Mouse (Mus musculus) mouse embryonic stem cell (cell line): Measurements from ENCODE around the gene Slc47a2.

Experiments
- in situ Hi-C, 2 experiments: fragments of 300-500 bp; cut with MboI; formaldehyde crosslinking; loops; 1 replicate in 1 of 2; 3 replicates in 1 of 2; pipeline ENCODE4 v1.14.3; 2019 to 2020; ENCODE audit warnings: low sequenced_read_pairs in 2 of 2, low pct_unique_long_range_greater_than_20kb in 1 of 2, mixed read lengths in 1 of 2; ENCODE audit not compliant: unreplicated experiment in 1 of 2

Slc47a2 gene

GRCm38 (mm10) chr11:61342505-61343420 lies at the start of gene Slc47a2:
Gene Slc47a2, minus strand, starts transcription at chr11:61342860.
- in situ Hi-C loops, result no loop called here

GRCm38 (mm10) chr11:61388936-61389335 lies 46.3 kb upstream of the Slc47a2 start:
- in situ Hi-C loops, result no loop called here

- in situ Hi-C loops, result no loop called here
These were observed 45.4 kb upstream of the Slc47a2 start for GRCm38 (mm10) chr11:61388012-61388411.

GRCm38 (mm10) chr11:61387233-61387632 lies 44.6 kb upstream of the Slc47a2 start:
- in situ Hi-C loops, result no loop called here

- in situ Hi-C loops, result no loop called here
These were observed 43.1 kb upstream of the Slc47a2 start for GRCm38 (mm10) chr11:61385725-61386124.

GRCm38 (mm10) chr11:61381272-61381671 lies 38.6 kb upstream of the Slc47a2 start:
- in situ Hi-C loops, result no loop called here

- in situ Hi-C loops, result no loop called here
These were observed 36.0 kb upstream of the Slc47a2 start for GRCm38 (mm10) chr11:61378651-61379050.

GRCm38 (mm10) chr11:61377881-61378613 lies 35.4 kb upstream of the Slc47a2 start, which contains the start of gene Slc47a1:
Gene Slc47a1, minus strand, starts transcription at chr11:61378345.
- in situ Hi-C loops, result no loop called here

- in situ Hi-C loops, result no loop called here
These were observed 26.0 kb upstream of the Slc47a2 start for GRCm38 (mm10) chr11:61368668-61369067.

GRCm38 (mm10) chr11:61366517-61367273 lies 24.0 kb upstream of the Slc47a2 start:
- in situ Hi-C loops, result no loop called here

GRCm38 (mm10) chr11:61365938-61366337 lies 23.3 kb upstream of the Slc47a2 start:
- in situ Hi-C loops, result no loop called here

GRCm38 (mm10) chr11:61364096-61364495 lies 21.4 kb upstream of the Slc47a2 start:
- in situ Hi-C loops, result no loop called here

GRCm38 (mm10) chr11:61361515-61362190 lies 19.0 kb upstream of the Slc47a2 start:
- in situ Hi-C loops, result no loop called here

- in situ Hi-C loops, result no loop called here
These were observed 13.9 kb upstream of the Slc47a2 start for GRCm38 (mm10) chr11:61356600-61356999.

GRCm38 (mm10) chr11:61356111-61356510 lies 13.5 kb upstream of the Slc47a2 start:
- in situ Hi-C loops, result no loop called here

GRCm38 (mm10) chr11:61355351-61355750 lies 12.7 kb upstream of the Slc47a2 start:
- in situ Hi-C loops, result no loop called here

GRCm38 (mm10) chr11:61354346-61354745 lies 11.7 kb upstream of the Slc47a2 start:
- in situ Hi-C loops, result loop anchor here in 1 of 2 experiments (5.0 kb wide), 1 partner anchor 58 kb away; no protein-coding TSS in a partner anchor

GRCm38 (mm10) chr11:61353038-61353437 lies 10.4 kb upstream of the Slc47a2 start:
- in situ Hi-C loops, result loop anchor here in 1 of 2 experiments (5.0 kb wide), 1 partner anchor 59 kb away; no protein-coding TSS in a partner anchor
